Mouse (Mus musculus): ENCODE measurements at regions not wholly inside any gene's neighbourhood (a gene's known extent, or its start where the extent isn't known, plus 50 kb on each side); places are given as distances from the start of the nearest gene placed in this dataset.

DNA sequence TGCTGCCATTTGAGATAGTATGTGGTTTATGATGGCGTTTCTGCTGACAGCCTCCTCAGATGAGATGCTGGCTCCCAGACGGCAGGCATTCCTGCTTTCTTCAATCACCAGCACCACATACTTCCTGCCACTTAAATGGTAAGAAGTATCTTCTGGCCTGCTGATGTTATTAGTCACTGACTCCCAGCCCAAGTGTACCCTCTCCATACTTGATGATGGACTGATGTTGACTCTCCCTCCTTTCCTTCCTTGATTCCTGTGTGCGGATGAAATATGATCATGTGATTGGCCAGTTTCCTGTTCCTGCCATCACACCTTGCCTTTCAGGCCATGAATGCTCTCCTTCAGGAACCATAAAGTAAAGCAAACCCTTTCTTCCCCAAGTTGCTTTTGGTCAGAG is 50.8 kb upstream of the Rpl10-ps3 start:
- no peak for TF ChIP-seq CTCF (IDR thresholded peaks at IDR 0.05; ENCODE audit: low read depth)
- no peak for TF ChIP-seq EP300 (optimal IDR thresholded peaks at IDR 0.05)
